Mouse (Mus musculus) mouse trophoblast stem cell (cell line): ENCODE measurements at regions not wholly inside any gene's neighbourhood (a gene's known extent, or its start where the extent isn't known, plus 50 kb on each side); places are given as distances from the start of the nearest gene placed in this dataset.

Experiments
- in situ Hi-C, 2 experiments: fragments of 300-500 bp; cut with MseI, MboI; formaldehyde crosslinking; loops; 2 replicates in 1 of 2; 3 replicates in 1 of 2; pipeline ENCODE4 v1.15.1; 2025

DNA sequence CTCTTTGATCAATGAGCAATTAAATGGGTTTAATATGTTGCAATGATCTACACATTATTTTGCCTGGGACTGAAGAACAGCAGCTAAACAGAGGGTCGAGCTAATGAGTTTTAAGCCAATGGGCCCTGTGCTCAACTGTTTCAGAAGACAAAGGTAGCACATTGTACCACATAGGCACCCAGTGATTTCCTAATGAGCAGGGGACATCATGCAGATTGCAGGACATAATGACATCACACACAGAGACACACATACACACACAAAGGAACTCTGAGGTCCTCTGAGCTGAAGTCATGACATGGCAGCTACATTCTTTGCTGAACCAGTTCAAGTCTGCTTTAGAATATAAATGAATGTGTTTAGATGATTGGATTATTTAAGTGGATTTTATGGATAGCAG, 71.9 kb downstream of the Zfp330 start:
- in situ Hi-C loops: no loop called here

DNA sequence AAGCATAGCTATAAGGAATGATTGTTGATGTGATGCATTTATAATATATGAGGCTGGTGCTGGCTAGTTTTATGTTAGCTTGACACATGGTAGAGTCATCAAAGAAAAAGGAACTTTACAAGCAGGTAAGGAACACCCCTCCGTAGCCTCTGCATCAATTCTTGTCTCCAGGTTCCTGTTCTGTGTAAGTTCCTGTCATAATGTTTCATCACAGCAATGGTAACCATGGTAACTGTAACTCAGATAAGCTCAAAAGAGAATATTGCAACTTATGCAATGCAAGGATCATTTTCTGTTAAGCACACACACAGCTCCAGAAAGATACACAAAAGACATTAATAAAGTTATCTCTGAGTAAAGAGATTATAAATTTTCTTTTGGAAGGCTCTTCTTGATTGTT, 73.5 kb downstream of the Zfp330 start:
- in situ Hi-C loops: no loop called here

DNA sequence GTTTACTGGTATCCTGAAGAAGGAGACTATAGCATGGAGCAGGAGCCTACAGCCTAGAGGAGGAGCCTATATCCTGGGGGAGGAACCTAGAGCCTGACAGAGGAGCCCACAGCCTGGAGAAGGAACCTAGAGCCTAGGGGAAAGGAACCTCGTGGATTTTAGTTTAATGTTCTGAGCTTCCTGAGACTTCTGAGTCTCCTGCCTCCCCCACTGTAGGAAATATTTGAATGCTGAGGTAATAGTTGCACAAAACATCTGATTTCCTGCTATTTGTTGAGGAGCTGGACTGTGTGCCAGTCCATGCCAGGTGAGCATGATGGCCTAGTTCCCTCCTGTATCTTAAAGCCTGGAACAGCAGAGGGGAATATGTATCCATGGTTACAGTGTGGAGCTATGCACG, 74.7 kb downstream of the Zfp330 start:
- in situ Hi-C loops: loop anchor here in 1 of 2 experiments (25.0 kb wide), 1 partner anchor 337 kb away; no protein-coding TSS in a partner anchor

DNA sequence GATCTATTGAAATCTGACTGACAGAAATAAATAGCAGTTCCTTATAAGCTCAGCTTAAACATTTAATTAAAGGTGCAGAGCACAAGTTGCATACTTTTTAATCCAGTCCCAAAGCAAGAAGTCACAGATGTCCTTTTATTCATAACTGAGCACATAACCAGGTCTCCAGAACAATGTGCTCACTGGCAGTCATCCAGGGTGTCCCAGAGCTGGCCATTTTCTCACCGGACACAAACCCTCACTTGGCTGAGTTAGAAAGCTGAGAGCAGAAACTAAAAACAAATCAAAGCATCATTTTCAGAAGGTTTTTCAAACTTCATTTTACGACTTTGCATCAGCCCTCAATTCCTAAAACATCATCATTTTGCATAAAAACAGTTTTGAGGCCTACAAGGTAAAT, 75.9 kb downstream of the Zfp330 start:
- in situ Hi-C loops: loop anchor here in 1 of 2 experiments (25.0 kb wide), 1 partner anchor 336 kb away; no protein-coding TSS in a partner anchor

DNA sequence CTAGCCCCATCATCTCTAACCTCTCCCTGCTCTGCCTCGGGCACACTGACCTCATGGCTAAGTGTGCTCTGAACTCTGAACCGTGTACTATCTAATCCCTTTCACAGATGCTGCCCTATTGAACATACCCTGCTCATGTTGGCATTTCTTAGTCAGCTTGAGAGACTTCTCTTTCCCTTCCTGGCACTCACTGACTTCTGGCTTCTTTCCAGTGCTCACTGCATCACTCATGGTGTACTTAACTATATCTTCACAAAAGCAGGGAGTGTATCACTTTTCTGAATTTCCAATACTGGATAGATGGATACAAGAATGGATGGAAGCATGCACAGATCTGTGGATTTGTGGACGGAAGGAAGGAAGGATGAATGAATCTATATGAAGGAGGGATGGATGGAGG, 80.9 kb downstream of the Zfp330 start:
- in situ Hi-C loops: loop anchor here in 1 of 2 experiments (25.0 kb wide), 1 partner anchor 331 kb away; no protein-coding TSS in a partner anchor

DNA sequence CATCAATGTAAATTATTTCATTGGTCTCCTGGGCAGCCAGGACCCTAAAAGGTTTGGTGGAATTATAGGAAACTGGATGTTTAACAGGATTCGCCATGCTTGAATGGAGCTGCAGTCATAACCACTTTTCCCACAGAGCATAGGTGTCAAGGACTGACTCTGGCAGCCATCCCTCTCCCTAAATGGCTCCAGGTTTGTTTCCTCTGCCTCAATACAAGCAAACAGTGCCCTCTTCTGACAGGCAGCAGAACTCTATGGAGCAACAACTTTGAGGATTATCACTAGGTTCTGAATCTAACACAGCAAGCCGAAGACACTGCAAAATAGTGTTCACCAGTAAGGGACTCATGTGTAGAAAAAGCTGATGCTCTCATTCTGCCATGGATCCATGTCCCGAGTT, 84.6 kb downstream of the Zfp330 start:
- in situ Hi-C loops: loop anchor here in 1 of 2 experiments (25.0 kb wide), 1 partner anchor 327 kb away; no protein-coding TSS in a partner anchor

DNA sequence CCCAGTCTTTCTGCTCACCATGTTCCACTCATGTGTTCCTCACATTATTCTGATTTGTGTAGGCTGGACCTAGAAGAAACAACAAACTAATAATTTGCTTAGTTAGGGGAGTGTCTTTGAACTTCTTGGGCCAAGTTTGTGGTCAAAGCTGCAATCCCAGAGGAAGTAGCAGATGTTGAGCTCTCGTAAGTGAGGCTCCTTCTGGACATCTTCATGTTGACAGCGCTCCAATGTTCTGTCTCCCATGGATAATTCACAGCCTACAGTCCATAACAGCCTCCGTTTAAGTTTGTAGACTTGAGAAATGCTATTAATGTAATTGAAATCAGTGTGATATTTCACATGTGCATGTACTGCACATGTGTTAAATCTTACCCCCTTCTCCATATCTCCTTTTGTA, 88.0 kb downstream of the Zfp330 start:
- in situ Hi-C loops: loop anchor here in 1 of 2 experiments (25.0 kb wide), 1 partner anchor 324 kb away; no protein-coding TSS in a partner anchor

DNA sequence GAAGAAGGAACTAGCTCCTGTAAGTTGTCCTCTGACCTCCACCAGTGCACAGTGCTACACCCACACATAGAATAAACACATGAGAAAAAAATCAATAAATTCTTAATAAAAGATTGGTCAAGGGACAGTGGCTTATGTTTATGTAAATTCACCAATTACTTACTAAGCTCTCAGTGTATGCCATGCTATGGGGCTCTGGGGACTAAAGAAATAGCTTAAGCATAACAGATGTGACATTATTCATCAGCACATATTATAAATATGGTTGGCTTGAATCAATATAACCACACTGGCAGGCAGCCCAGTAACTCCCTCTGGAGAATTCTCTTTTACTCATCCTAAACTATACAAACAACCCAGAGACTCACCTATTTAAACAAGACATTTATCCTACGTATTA, 95.2 kb downstream of the Zfp330 start:
- in situ Hi-C loops: loop anchor here in 1 of 2 experiments (25.0 kb wide), 1 partner anchor 316 kb away; no protein-coding TSS in a partner anchor

DNA sequence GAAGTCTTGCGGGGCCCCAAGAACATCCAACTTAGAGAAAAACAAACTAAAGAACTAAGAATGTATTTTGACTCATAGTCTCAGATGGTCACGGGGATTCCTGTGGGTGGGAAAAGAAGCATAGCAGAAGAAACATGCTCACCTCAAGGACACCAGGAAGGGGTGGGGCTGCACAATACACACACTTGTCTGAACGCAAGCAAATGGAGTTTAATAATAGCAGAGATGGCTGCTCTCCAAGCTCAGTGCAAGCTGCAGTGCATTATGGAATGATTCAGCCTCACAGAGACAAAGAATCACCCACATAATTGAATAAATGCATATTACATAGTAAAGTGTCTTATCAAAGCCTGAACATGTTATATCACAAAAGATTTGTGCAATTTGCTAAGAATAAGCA, 96.2 kb downstream of the Zfp330 start:
- in situ Hi-C loops: loop anchor here in 1 of 2 experiments (25.0 kb wide), 1 partner anchor 315 kb away; no protein-coding TSS in a partner anchor

DNA sequence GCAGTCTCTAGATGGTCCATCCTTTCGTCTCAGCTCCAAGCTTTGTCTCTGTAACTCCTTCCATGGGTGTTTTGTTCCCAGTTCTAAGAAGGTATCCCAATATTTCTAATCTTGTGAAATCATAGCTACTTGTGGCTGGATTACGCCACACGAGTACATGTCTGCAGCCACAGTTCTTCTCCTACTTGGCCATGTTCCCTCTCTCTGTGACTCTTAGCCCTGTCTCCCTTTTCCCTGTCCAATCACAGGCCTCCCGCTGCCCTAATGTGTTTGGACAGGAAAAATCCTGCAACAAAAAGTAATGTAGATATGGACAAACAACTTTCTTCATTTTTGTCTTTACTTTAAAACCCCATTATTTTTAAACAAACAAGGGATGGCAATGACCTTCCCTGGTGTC, 104.7 kb downstream of the Zfp330 start:
- in situ Hi-C loops: no loop called here

DNA sequence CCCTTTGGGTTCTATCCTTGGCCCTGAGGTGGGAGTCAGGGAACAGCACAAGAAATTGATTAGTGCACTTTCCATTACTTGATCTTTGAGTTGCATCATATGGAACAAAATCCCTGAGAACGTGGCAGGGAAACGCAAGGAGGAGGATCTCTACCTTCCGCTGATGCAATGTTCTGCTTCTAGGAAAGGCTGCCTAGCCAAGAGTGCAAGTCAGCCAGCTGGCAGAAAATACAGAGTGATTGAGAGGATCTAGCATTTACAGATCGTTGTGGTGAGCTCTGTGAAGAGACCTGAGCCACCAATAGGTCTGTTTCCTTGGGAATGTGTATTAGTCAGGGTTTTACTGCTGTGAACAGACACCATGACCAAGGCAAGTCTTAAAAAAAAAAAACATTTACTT, 108.8 kb downstream of the Zfp330 start:
- in situ Hi-C loops: no loop called here

DNA sequence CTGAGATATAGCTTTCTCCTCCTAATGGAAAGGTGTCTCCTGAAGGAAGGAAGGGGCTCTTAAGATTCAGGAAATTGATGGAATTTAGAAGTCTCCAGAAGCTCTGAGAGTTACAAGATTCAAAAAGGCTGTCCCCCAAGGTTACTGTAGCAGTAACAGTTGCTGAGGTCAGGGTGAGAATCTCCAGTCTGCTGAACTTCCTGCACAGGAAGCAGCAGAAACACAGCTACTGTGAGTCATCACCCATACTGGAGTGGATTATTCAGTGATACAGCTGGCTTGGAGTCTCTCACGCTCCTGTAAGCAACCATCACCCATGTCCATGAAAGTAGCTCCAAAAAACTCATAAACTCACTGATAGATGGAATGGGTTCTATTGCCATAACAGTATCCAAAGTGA, 133.5 kb downstream of the Zfp330 start:
- in situ Hi-C loops: no loop called here

DNA sequence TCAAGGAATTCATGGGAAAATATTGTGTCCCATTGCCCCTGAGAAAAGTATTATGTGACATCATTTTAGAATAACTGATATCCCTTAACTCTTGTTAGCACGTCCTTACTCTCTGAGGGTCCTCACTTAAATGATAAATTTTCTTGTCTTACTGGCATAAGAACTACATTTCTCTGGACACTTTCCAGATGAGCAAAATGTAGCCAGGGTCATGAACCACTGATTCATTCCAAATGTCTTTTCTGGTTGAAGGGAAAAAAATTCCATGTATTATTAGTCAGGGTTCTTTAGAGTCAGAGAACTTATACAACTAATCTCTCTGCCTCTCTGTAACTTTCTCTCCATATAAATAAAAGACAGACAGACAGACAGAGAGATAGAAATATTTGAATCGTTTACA, 143.5 kb downstream of the Zfp330 start:
- in situ Hi-C loops: no loop called here

DNA sequence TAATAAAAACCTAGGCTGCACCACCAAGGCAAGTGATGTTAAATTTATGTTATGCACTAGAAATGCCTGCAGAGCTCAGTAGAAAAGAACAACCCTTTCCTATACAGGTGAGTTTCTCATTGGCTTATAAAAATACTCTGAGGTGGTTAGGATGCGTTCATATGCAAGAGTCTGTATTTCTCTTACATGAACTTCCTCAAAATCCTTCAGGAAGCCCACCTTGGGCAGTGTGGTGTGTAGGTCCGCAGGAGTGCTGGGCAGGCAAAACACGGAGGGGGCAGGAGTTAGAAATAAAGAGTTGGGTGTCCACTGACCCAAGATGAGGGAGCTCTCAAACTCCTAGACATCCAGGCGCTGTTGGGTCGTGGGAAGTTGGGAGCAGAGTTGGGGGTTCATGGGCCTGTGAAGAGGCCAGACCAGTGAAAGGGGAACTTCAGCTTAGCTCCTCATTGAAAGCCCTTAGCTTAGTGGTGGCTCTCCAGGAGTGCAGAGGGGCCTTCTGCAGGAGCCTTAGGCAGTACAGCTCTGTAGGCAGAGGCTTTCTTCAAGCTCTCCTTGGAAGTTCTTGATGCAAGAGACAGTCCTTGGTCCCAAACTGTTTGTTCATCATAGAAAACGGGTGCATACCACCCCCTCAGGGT, 150.0 kb downstream of the Zfp330 start:
- in situ Hi-C loops: no loop called here

DNA sequence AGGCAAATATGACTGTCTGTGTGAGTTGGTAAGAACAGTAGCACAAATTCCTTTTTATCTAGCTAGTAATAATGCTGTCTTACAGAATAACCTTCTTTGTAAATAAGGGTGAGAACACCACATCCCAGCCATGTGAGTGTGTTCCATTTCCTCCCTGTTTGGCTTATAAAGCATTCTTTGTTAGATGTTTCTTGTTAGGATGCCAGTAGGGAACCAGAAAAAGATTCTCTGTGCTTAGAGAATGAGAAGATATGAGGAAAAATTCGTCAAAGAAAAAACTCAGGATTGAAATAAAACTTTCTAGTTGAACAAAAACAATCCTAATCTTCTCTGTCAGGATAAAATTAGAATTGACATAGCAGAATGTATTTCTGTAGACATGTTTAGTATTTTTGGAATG, 155.3 kb downstream of the Zfp330 start:
- in situ Hi-C loops: no loop called here

DNA sequence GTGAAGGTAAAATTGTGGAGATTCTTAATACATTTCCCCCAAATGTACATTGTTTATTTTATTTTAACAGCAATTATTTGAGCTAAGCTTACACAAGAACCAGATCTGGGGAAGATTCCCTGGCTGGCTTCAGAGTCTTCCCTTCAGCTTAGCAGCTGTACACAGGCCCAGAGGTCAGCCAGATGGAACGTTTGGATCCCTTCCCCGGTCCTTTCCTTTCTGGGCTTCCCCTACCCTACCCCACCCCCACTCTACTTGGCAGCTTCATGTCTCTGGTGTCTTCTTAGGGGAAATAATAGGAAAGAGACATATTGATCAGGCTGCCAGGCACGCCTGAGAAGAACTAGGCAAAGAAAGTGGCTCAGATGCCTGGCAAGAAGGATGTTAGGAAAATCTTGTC, 172.4 kb downstream of the Zfp330 start:
- in situ Hi-C loops: no loop called here

DNA sequence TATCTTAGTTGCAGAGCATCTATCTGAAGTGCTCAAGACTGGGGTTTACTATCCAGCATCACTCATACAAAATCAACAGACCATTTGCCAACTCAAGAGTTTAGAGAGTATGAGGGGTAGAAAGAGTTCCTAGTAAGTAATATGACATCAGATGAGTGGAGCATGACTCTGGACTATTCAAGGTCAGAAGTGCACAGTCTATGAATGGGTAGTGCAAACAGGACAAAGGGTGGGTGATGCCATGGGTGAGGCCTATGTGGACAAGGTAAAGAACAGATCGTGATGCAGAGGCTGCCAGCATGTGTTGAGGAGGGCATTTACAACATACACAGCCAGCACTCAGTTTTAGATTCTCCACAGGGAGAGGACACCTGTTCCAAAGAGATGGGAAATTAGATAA, 170.4 kb upstream of the Il15 start:
- in situ Hi-C loops: no loop called here

DNA sequence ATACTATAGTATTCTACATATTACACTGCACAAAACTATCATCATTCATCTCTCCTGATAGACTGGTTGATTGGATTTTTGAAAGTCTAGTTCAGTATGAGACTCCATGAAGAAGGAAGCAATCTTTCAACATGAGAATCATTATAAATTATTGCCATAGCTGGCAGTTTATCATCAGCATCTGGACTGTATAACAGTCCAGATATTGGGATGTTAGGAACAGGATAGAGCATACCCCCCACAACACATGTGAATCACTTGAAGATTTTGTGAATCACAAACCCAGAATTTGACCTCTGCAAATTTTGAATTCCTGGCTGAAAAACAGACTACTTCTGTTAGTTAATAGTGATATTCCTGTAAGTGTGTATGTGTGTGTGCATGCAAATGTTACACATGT, 135.1 kb upstream of the Il15 start:
- in situ Hi-C loops: no loop called here

DNA sequence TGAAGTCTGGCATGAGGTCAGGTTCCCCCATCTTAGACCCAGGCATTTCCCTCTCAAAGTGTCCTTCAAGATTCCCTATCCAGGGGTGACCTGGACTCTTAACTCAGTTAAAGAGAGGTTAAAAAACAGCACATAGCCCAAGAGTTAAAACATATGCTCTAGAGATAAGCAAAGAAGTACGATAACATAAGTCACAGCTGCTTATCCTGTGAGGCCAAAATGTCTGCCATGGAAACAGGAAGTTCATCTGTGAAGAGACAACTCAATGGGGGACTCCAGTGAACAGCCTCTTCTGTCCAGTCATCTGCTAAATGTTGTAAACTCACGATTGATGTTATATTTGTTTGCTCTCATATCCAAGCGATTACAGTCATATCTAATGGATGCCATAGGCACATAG, 126.1 kb upstream of the Il15 start:
- in situ Hi-C loops: no loop called here

DNA sequence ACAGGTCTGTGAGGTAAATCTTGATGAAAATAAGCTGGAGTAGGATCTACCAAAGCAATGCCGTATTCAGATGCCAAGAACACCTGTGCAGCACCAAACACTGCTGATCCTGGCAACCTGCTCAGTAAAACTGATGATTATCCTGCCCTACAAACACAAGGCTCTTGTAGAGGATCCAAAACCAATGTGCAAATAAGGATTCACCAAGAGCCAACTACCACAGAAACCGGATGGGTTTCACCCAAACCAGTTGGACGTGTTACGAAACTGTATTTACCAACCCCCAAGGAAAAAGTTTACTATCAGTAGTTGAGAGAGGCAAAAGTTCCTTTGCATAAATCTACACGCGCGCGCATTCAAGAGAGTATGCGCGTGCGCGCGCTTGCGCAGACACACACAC, 120.8 kb upstream of the Il15 start:
- in situ Hi-C loops: no loop called here

DNA sequence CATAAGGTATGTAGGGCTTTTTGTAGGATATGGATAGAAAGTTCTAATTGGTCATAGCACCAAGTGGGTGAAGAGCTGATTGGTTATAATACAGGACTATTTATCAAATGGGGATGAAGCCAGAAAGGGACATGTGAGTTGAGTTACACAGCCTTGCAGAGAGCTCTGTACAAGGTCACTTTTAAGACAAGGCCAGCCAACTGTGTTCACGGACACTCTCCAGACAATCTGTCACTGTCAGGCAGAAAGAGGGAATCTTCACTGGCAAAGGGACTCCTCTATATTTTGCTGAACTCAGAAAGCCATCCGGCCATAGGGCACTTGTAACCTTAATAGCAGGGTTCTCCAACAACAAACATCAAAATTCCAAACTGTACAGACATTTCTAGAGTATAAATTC, 95.5 kb upstream of the Il15 start:
- in situ Hi-C loops: no loop called here

DNA sequence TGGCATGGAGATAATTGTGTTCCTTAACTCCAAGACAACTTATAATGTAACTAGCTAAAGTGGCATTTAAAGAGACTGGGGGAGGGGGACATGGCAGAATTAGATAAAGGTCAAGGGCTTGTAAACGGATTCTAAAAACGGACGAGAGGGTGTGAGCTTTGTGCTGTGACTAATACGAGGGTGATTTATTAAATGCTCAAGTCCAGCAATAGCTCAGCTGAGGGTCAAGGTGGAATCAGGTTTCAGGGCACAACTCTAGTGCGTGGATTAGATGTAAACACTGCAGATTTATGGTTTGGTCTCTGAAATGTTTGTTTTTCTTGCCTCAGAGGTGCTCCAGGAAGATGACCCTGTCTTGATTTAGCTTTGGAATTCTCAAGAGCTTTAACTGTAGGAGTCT, 74.8 kb upstream of the Il15 start:
- in situ Hi-C loops: no loop called here

DNA sequence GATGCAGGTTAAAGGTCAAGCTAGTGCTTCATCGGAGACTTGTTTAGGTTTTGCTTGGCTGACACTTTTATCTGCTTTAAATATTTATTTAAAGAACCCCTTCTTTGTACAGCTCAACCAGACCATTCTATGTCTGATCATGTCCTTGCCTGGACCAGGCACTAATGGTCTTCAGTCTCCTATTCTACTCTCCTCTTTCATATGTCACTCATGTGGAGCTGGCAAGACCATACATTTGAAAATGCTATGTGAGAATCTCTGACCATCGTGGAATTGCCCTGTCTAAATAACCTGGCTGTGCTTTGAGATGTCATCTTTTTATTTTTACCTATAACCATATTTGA, 74.4 kb upstream of the Il15 start:
- in situ Hi-C loops: no loop called here
